Mouse (Mus musculus) CH12.LX (cell line): ENCODE results near the gene Ccl7. TPM values are rescaled to one million over a fixed set of nuclear protein-coding genes. Genes with fewer than 3 reads are reported as not detected.
A peak's percentile ranks its signal among the peaks of the same experiment; 100 is the strongest.

Source experiments
- DNase-seq: peaks from one replicate; pipeline ENCODE4 v3.0.0-alpha.2; 2013; ENCODE audit errors: extremely low read depth
- H3K27ac ChIP-seq: 2 replicates; pipeline ENCODE4 v1.5.1; 2012; ENCODE audit warnings: low read depth, mild to moderate bottlenecking, control low read depth, moderate library complexity; ENCODE audit not compliant: insufficient read depth
- H3K27me3 ChIP-seq: replicated peaks from 2 replicates; pipeline ENCODE3; 2012; ENCODE audit warnings: inconsistent platforms
- H3K36me3 ChIP-seq, 2 experiments: replicated peaks in 1 of 2; 2 replicates each; pipeline versions ENCODE3 to v1.6.1; 2012; ENCODE audit warnings: inconsistent platforms in 1 of 2, low read length in 1 of 2, mild to moderate bottlenecking in 1 of 2, mixed read lengths in 1 of 2, moderate library complexity in 1 of 2; ENCODE audit not compliant: control insufficient read depth in 1 of 2, insufficient read depth in 1 of 2
- H3K4me1 ChIP-seq, 2 experiments: 2 replicates each; pipeline ENCODE4 v1.6.1; 2012; ENCODE audit warnings: inconsistent platforms in 1 of 2, moderate library complexity in 1 of 2; ENCODE audit not compliant: insufficient read depth in 2 of 2, control insufficient read depth in 1 of 2
- H3K4me2 ChIP-seq: 2 replicates; pipeline ENCODE4 v1.6.1; 2012; ENCODE audit warnings: low read depth, mild to moderate bottlenecking, control low read depth; ENCODE audit not compliant: poor library complexity, insufficient read depth, severe bottlenecking
- H3K4me3 ChIP-seq, 3 experiments: fragments of 150-350 bp in 1 of 3; sonication (generic) in 1 of 3; replicated peaks in 1 of 3; 2 replicates each; pipeline versions ENCODE3 to v1.5.1; 2011 to 2012; ENCODE audit warnings: low read depth in 2 of 3, low read length in 2 of 3, mild to moderate bottlenecking in 2 of 3, moderate library complexity in 2 of 3, control low read depth in 1 of 3, improper control_type of control experiment in 1 of 3, inconsistent platforms in 1 of 3, mixed read lengths in 1 of 3; ENCODE audit not compliant: poor library complexity in 1 of 3
- H3K79me2 ChIP-seq: replicated peaks from 2 replicates; pipeline ENCODE4 v1.6.1; 2012; ENCODE audit warnings: mild to moderate bottlenecking, moderate library complexity; ENCODE audit not compliant: control insufficient read depth, poor library complexity, insufficient read depth, severe bottlenecking; ENCODE audit errors: extremely low read depth
- H3K9ac ChIP-seq: 2 replicates; pipeline ENCODE4 v1.6.1; 2012; ENCODE audit warnings: low read depth, mild to moderate bottlenecking, control low read depth, moderate library complexity; ENCODE audit not compliant: insufficient read depth
- H3K9me3 ChIP-seq: replicated peaks from 2 replicates; pipeline ENCODE3; 2012; ENCODE audit warnings: low read length, inconsistent platforms, mixed read lengths
- CHD1 ChIP-seq: IDR thresholded peaks from 2 replicates; pipeline ENCODE4 v1.6.1; 2012; ENCODE audit warnings: low read depth, low read length, improper control_type of control experiment, inconsistent platforms
- CTCF ChIP-seq, 2 experiments: IDR thresholded peaks in 1 of 2; conservative IDR thresholded peaks in 1 of 2; 2 replicates each; pipeline ENCODE4 v1.5.1; 2011 to 2012; ENCODE audit warnings: low read depth in 2 of 2, low read length in 2 of 2, improper control_type of control experiment in 1 of 2, inconsistent platforms in 1 of 2, mild to moderate bottlenecking in 1 of 2, moderate library complexity in 1 of 2
- E2F4 ChIP-seq: IDR thresholded peaks from 2 replicates; pipeline ENCODE4 v1.6.1; 2011; ENCODE audit warnings: low read depth, low read length, improper control_type of control experiment; ENCODE audit not compliant: insufficient replicate concordance
- EP300 ChIP-seq: IDR thresholded peaks from 2 replicates; pipeline ENCODE4 v1.6.1; 2011; ENCODE audit warnings: low read length, improper control_type of control experiment
- GABPA ChIP-seq: IDR thresholded peaks from 2 replicates; pipeline ENCODE4 v1.6.1; 2012; ENCODE audit warnings: low read depth, low read length, improper control_type of control experiment, inconsistent platforms; ENCODE audit not compliant: insufficient replicate concordance
- HCFC1 ChIP-seq: IDR thresholded peaks from 2 replicates; pipeline ENCODE4 v1.6.1; 2012; ENCODE audit warnings: low read depth, mild to moderate bottlenecking, inconsistent platforms, low read length, improper control_type of control experiment
- IRF4 ChIP-seq: IDR thresholded peaks from 2 replicates; pipeline ENCODE4 v1.6.1; 2014; ENCODE audit warnings: low read depth, mild to moderate bottlenecking, inconsistent platforms, low read length, improper control_type of control experiment
- JUN ChIP-seq: IDR thresholded peaks from 2 replicates; pipeline ENCODE4 v1.6.1; 2011; ENCODE audit warnings: low read depth, mild to moderate bottlenecking, low read length, improper control_type of control experiment, moderate library complexity; ENCODE audit not compliant: insufficient read depth
- KAT2A ChIP-seq: IDR thresholded peaks from 2 replicates; pipeline ENCODE4 v1.6.1; 2012; ENCODE audit warnings: low read length, improper control_type of control experiment, inconsistent platforms; ENCODE audit not compliant: insufficient replicate concordance
- MAX ChIP-seq: IDR thresholded peaks from 2 replicates; pipeline ENCODE4 v1.6.1; 2011; ENCODE audit warnings: low read length, improper control_type of control experiment
- MAZ ChIP-seq: IDR thresholded peaks from 2 replicates; pipeline ENCODE4 v1.6.1; 2012; ENCODE audit warnings: low read depth, mild to moderate bottlenecking, inconsistent platforms, low read length, improper control_type of control experiment, moderate library complexity
- MEF2A ChIP-seq: IDR thresholded peaks from 2 replicates; pipeline ENCODE4 v1.6.1; 2014; ENCODE audit warnings: low read depth, mild to moderate bottlenecking, inconsistent platforms, low read length, improper control_type of control experiment, borderline replicate concordance
- MXI1 ChIP-seq: IDR thresholded peaks from 2 replicates; pipeline ENCODE4 v1.6.1; 2011; ENCODE audit warnings: mild to moderate bottlenecking, low read depth, low read length, improper control_type of control experiment
- MYC ChIP-seq: IDR thresholded peaks from 2 replicates; pipeline ENCODE4 v1.6.1; 2011; ENCODE audit warnings: low read depth, mild to moderate bottlenecking, improper control_type of control experiment, low read length
- NELFE ChIP-seq: IDR thresholded peaks from 2 replicates; pipeline ENCODE4 v1.6.1; 2011; ENCODE audit warnings: low read depth, low read length, improper control_type of control experiment
- NRF1 ChIP-seq: IDR thresholded peaks from 2 replicates; pipeline ENCODE4 v1.6.1; 2014; ENCODE audit warnings: low read depth, mild to moderate bottlenecking, inconsistent platforms, low read length, improper control_type of control experiment, moderate library complexity
- PAX5 ChIP-seq: IDR thresholded peaks from 2 replicates; pipeline ENCODE4 v1.6.1; 2012; ENCODE audit warnings: low read length, inconsistent platforms, mixed read lengths
- POLR2AphosphoS2 ChIP-seq: IDR thresholded peaks from 2 replicates; pipeline ENCODE4 v1.6.1; 2011; ENCODE audit warnings: low read depth, low read length, improper control_type of control experiment
- RAD21 ChIP-seq: IDR thresholded peaks from 2 replicates; pipeline ENCODE4 v1.6.1; 2011; ENCODE audit warnings: low read depth, mild to moderate bottlenecking, low read length, improper control_type of control experiment, moderate library complexity
- RCOR1 ChIP-seq: conservative IDR thresholded peaks from 2 replicates; pipeline ENCODE4 v1.6.1; 2012; ENCODE audit warnings: low read depth, mild to moderate bottlenecking, inconsistent platforms, low read length, improper control_type of control experiment
- SIN3A ChIP-seq: IDR thresholded peaks from 2 replicates; pipeline ENCODE4 v1.6.1; 2012; ENCODE audit warnings: low read length, improper control_type of control experiment, inconsistent platforms
- SMC3 ChIP-seq: IDR thresholded peaks from 2 replicates; pipeline ENCODE4 v1.6.1; 2011; ENCODE audit warnings: low read depth, low read length, improper control_type of control experiment
- UBTF ChIP-seq: IDR thresholded peaks from 2 replicates; pipeline ENCODE4 v1.6.1; 2012; ENCODE audit warnings: low read depth, mild to moderate bottlenecking, inconsistent platforms, low read length, improper control_type of control experiment, moderate library complexity
- USF2 ChIP-seq: conservative IDR thresholded peaks from 2 replicates; pipeline ENCODE4 v1.6.1; 2011; ENCODE audit warnings: low read depth, low read length, improper control_type of control experiment
- ZC3H11A ChIP-seq: IDR thresholded peaks from 2 replicates; pipeline ENCODE4 v1.6.1; 2012; ENCODE audit warnings: low read depth, mild to moderate bottlenecking, inconsistent platforms, low read length, improper control_type of control experiment
- ZKSCAN1 ChIP-seq: IDR thresholded peaks from 2 replicates; pipeline ENCODE4 v1.6.1; 2012; ENCODE audit warnings: low read depth, inconsistent platforms, low read length, improper control_type of control experiment, borderline replicate concordance
- dilution Hi-C: fragments of 300-500 bp; cut with MboI; formaldehyde crosslinking; loops from 2 replicates; pipeline ENCODE4 v1.14.3; 2020; ENCODE audit warnings: low sequenced_read_pairs; ENCODE audit not compliant: extremely low pct_unique_long_range_greater_than_20kb, extremely low pct_ligation_motif_present
- in situ Hi-C: fragments of 300-500 bp; cut with MboI; formaldehyde crosslinking; loops from 3 replicates; pipeline ENCODE4 v1.14.3; 2019; ENCODE audit warnings: low sequenced_read_pairs, low pct_ligation_motif_present, low pct_unique_long_range_greater_than_20kb, mixed read lengths
- polyA plus RNA-seq: library from polyadenylated mRNA; unstranded; fragments of >175 nt; gene quantifications from 2 replicates; pipeline ENCODE4 v1.2.1, GENCODE M21; 2012; ENCODE audit warnings: low read depth; ENCODE audit not compliant: insufficient read length
- total RNA-seq, 2 experiments: library from RNA; depleted of rRNA; stranded (reverse); fragments of 300-350 nt in 1 of 2; fragments of >200 nt in 1 of 2; gene quantifications; 2 replicates each; pipeline ENCODE4 v1.2.3; 2012 to 2014

The Ccl7 gene
- total and polyA plus RNA-seq, 3 experiments: not detected

- TF ChIP-seq UBTF (no peak), USF2 (peak; percentile 57; the same call in 1 of the 2 replicates), GABPA (no peak), E2F4 (no peak), SIN3A (no peak), ZC3H11A (peak; percentile 43), IRF4 (no peak)
Measured at GRCm38 (mm10) chr11:82047746-82048415, 2.4 kb downstream of the Ccl7 start (continued).

GRCm38 (mm10) chr11:82053849-82054248 is 8.3 kb downstream of the Ccl7 start:
- in situ Hi-C loops: loop anchor here (5.0 kb wide), 1 partner anchor 128 kb away; no protein-coding TSS in a partner anchor
- Histone ChIP-seq H3K4me2 (no peak overlapping the region), H3K36me3 (no peaks in the 10 kb centered on the region), H3K79me2 (no peaks in the 10 kb centered on the region), H3K27ac (no peak overlapping the region), H3K27me3 (peaks cover 82% of the 10 kb centered on the region), H3K9ac (no peak overlapping the region), H3K4me1 (no peaks in the 10 kb centered on the region), H3K9me3 (peaks cover 3% of the 10 kb centered on the region), H3K4me3 (no peak overlapping the region)
- no peak for DNase-seq
- TF ChIP-seq MYC (no peak), PAX5 (no peak), MAX (no peak), NRF1 (no peak)
- dilution Hi-C loops: no loop called here

- no peak for DNase-seq
- Histone ChIP-seq H3K36me3 (no peaks in the 10 kb centered on the region), H3K9ac (no peak within 1 kb of the TSS), H3K79me2 (no peaks in the 10 kb centered on the region), H3K4me2 (no peak within 1 kb of the TSS), H3K27ac (no peak within 1 kb of the TSS), H3K4me3 (no peak within 1 kb of the TSS), H3K9me3 (no peaks in the 10 kb centered on the region), H3K27me3 (peaks cover 80% of the 10 kb centered on the region), H3K4me1 (no peaks in the 10 kb centered on the region)
- in situ Hi-C loops: no loop called here
- TF ChIP-seq MXI1 (no peak), MAZ (no peak), RCOR1 (no peak), HCFC1 (no peak), MYC (no peak), POLR2AphosphoS2 (no peak), JUN (no peak), ZKSCAN1 (no peak), ZC3H11A (no peak), SMC3 (no peak), NELFE (no peak), CHD1 (no peak), RAD21 (no peak), MEF2A (no peak), KAT2A (no peak), E2F4 (no peak), GABPA (no peak), NRF1 (no peak), EP300 (no peak), CTCF (conservative IDR thresholded peaks at IDR 0.05 in 1 of 2, IDR thresholded peaks at IDR 0.05 in 1 of 2; ENCODE audit: low read depth in 2 of 2, low read length in 2 of 2) (no peak)
- dilution Hi-C loops: no loop called here
Measured at GRCm38 (mm10) chr11:82057646-82058045, 12.1 kb downstream of the Ccl7 start, which contains the start of gene Ccl11. Gene Ccl11 (plus strand): TSS chr11:82057823.
